Mouse (Mus musculus) embryonic facial prominence, embryonic 11.5 days (tissue): ENCODE measurements around the gene Il2rg. TPM values are rescaled to one million over a fixed set of nuclear protein-coding genes. Genes with fewer than 3 reads are reported as not detected.

Source experiments
- ATAC-seq: fragments of 200-750 bp; cut with Nextera tagmentation; replicated peaks from 2 replicates; pipeline ENCODE4 v1.8.0; 2017; ENCODE audit warnings: low read depth; ENCODE audit not compliant: insufficient number of reproducible peaks, low FRiP score, low TSS enrichment
- DNase-seq: peaks from one replicate; pipeline ENCODE4 v3.0.0-alpha.2; 2015; ENCODE audit warnings: low spot score
- H3K27ac ChIP-seq: fragments of 300-500 bp; sonication (generic); replicated peaks from 2 replicates; pipeline ENCODE4 v1.5.1; 2014; ENCODE audit warnings: mild to moderate bottlenecking, low read depth, low read length, control low read depth
- H3K27me3 ChIP-seq: fragments of 300-500 bp; sonication (generic); 2 replicates; pipeline ENCODE4 v1.6.1; 2014; ENCODE audit warnings: mild to moderate bottlenecking, low read length, moderate library complexity, mixed read lengths; ENCODE audit not compliant: control insufficient read depth, insufficient read depth
- H3K36me3 ChIP-seq: fragments of 300-500 bp; sonication (generic); replicated peaks from 2 replicates; pipeline ENCODE4 v1.6.1; 2014; ENCODE audit warnings: low read depth, mild to moderate bottlenecking, low read length, moderate library complexity, mixed read lengths; ENCODE audit not compliant: control insufficient read depth, insufficient read depth
- H3K4me1 ChIP-seq: fragments of 300-500 bp; sonication (generic); 2 replicates; pipeline ENCODE4 v1.6.1; 2014; ENCODE audit warnings: low read length, mixed read lengths; ENCODE audit not compliant: control insufficient read depth, insufficient read depth
- H3K4me2 ChIP-seq: fragments of 300-500 bp; sonication (generic); 2 replicates; pipeline ENCODE4 v1.6.1; 2014; ENCODE audit warnings: low read depth, mild to moderate bottlenecking, control low read depth, low read length, moderate library complexity
- H3K4me3 ChIP-seq: fragments of 300-500 bp; sonication (generic); 2 replicates; pipeline ENCODE4 v1.5.1; 2014; ENCODE audit warnings: low read depth, low read length, control low read depth
- H3K9ac ChIP-seq: fragments of 300-500 bp; sonication (generic); replicated peaks from 2 replicates; pipeline ENCODE4 v1.6.1; 2014; ENCODE audit warnings: mild to moderate bottlenecking, control low read depth, low read length
- H3K9me3 ChIP-seq: fragments of 300-500 bp; sonication (generic); replicated peaks from 2 replicates; pipeline ENCODE4 v1.6.1; 2016; ENCODE audit warnings: mild to moderate bottlenecking, low read length, inconsistent platforms, mixed read lengths; ENCODE audit not compliant: control insufficient read depth
- WGBS: fragments of 180-500 bp; shearing (Covaris S2); extraction: QIAGEN DNeasy Blood & Tissue Kit; methylation state at CpG from one replicate; pipeline ENCODE4 v1.1.7; 2014; 5-methylcytosine and 5-hydroxymethylcytosine counted together
- polyA plus RNA-seq: library from polyadenylated mRNA; unstranded; fragments of >200 nt; fragmentation: Nextera tagmentation; extraction: Ambion mirVana; gene quantifications from 2 replicates; pipeline ENCODE4 v1.2.1, GENCODE M21; 2014

Il2rg gene
- polyA plus RNA-seq, 1 experiment from 2014 or later, result 4.1 TPM

DNA sequence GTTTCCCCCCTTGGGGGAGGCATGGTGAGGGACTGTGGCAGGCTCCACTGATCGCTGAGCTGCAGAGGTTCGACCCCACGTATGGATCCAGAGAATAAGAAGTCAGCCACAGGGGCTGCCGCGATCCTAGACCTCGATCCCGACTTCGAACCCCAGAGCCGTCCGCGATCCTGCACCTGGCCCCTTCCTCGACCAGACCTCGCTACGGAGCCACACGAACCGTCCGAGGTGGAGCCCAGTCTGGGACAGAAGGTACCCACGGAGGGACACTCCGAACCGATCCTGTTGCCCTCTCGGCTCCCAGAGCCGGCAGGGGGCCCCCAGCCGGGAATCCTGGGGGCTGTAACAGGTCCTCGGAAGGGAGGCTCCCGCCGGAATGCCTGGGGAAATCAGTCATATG lies 13.3 kb downstream of the Il2rg start:
- 0 out of 2 replicates have a peak overlapping the region, but pooled peaks have one; percentile 20 for H3K27ac ChIP-seq

DNA sequence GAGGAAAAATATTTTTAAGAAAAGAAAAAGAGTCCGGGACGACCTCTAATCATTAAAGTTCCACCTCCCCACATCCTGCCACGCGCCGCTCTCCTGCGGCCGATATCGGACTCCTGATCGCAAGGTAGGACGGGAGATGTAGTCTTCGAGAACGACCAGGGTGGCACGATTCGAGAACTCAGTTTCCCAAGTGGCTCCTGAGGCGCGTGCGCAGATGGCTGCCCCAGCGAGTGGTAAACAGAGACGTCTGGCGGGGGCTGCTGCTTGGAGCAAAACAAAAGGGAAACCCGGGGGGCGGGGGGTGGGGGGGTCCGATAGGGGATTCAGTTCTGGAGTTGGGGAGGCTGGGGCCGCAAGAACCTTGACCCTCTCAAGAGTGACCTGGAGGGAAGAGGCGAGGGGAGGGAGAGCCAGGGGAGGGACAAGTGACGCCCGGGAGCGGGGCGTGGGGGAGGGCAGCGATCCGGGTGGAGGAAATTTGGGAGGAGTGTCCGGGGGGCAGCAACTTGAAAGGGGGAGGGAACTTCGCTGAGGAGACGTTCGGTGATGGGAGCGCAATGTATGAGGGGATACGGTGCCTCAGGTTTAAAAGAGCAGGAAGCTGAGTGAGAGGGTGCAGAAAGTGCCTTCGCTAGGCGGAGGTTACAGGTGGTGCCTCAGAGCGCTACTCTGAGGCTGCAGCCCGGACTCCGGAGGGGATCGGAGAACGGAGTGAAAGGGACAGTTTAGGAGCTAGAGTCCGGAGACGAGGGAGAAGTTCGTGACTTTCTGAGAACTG lies 13.9 kb downstream of the Il2rg start, which contains the start of gene Foxo4:
Gene Foxo4 (plus strand): TSS at position 577 of the 778 bp plus-strand sequence.
- no peaks in the 10 kb centered on the region for H3K4me1 ChIP-seq
- H3K27me3 ChIP-seq, result no peaks in the 10 kb centered on the region
- peak within 1 kb of the TSS; percentile 55 for H3K9ac ChIP-seq
- ATAC-seq (peak; percentile 94), DNase-seq (peak; percentile 93)
- no peaks in the 10 kb centered on the region for H3K36me3 ChIP-seq
- WGBS, result 19% methylated on average over 45 of the region's 47 CpGs
- peak within 1 kb of the TSS; percentile 52 for H3K4me3 ChIP-seq
- peak within 1 kb of the TSS; percentile 20 for H3K27ac ChIP-seq
- peak within 1 kb of the TSS; percentile 54 for H3K4me2 ChIP-seq
- H3K9me3 ChIP-seq, result no peaks in the 10 kb centered on the region

More for the DNA sequence above, 13.3 kb downstream of the Il2rg start:
- Histone ChIP-seq H3K4me1 (no peaks in the 10 kb centered on the region), H3K27me3 (no peaks in the 10 kb centered on the region), H3K9ac (peak overlapping the region; percentile 55), H3K4me2 (peak overlapping the region; percentile 54), H3K36me3 (no peaks in the 10 kb centered on the region), H3K9me3 (no peaks in the 10 kb centered on the region), H3K4me3 (peak overlapping the region; percentile 52)
- peak; percentile 40; the same call in 1 of the 2 replicates for ATAC-seq
- 11% methylated on average over 26 of the region's 26 CpGs for WGBS
- no peak for DNase-seq

- no peaks in the 10 kb centered on the region for H3K27me3 ChIP-seq
- no peak overlapping the region for H3K4me2 ChIP-seq
- no peaks in the 10 kb centered on the region for H3K36me3 ChIP-seq
- no peak for ATAC-seq
- no peak for DNase-seq
- no peaks in the 10 kb centered on the region for H3K4me1 ChIP-seq
- no peaks in the 10 kb centered on the region for H3K9me3 ChIP-seq
- no peak overlapping the region for H3K27ac ChIP-seq
- H3K4me3 ChIP-seq, result no peak overlapping the region
- 21% methylated on average over 1 of the region's 1 CpGs for WGBS
- H3K9ac ChIP-seq, result no peak overlapping the region
Observed at GRCm38 (mm10) chrX:101245011-101245410, 23.0 kb downstream of the Il2rg start.

- Histone ChIP-seq H3K27ac (no peak overlapping the region), H3K9me3 (no peaks in the 10 kb centered on the region), H3K4me2 (peak overlapping the region; percentile 33), H3K4me1 (no peaks in the 10 kb centered on the region), H3K9ac (no peak overlapping the region), H3K27me3 (peaks cover 2% of the 10 kb centered on the region; the same call in 1 of the 2 replicates), H3K36me3 (no peaks in the 10 kb centered on the region), H3K4me3 (peak overlapping the region; percentile 52)
- DNase-seq (no peak), ATAC-seq (no peak)
- WGBS, result 27% methylated on average over 7 of the region's 7 CpGs
Observed at GRCm38 (mm10) chrX:101222796-101223162, 45.3 kb downstream of the Il2rg start.

DNA sequence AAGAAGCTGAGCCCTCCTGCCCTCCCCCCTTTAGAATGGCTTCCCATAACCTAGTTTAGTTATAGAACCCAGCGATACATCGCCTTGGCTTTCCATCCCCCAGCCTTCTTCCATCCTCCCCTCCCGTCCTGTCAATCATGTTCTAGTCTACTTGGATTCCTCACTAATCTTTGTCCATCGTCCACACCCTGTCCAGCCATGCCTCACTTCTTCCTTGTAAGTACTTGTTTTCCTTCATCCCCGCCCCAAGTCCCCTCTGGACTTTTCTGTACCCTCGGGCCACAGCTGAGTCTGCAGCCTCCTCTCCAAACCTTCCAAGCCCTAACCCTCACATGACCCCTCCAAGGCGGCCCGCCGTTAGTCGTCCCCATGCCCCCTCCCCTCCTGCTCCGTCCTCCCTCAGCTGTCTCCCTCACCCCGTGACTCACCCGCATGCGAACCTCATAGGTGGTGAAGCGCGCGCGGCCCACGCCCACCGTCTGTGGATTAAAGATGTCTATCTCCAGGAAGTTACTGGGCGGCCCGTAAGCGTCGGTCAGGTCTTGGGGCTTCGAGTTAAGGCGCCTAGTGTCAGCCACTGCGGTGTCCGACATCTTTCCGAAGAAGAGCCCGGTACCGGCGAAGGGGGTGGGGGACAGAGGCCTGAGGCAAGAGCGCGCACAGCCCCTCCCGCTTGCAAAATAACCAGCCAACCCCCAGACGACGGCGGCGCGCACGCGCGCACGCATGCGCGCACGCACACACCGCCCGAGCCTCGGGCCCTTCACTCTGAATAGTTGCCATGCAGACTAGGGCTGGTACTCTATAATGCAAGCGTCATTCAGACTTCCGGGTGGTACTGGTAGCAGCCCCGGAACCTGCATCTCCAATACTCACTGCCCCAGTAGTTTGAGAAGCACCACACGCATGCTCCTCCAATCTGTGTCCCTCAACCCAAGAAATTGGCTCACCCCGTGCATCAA lies 45.9 kb downstream of the Il2rg start, which contains the start of gene Snx12:
Gene Snx12 (minus strand): TSS at position 730 of the 962 bp plus-strand sequence.
- 16% methylated on average over 49 of the region's 55 CpGs for WGBS
- Histone ChIP-seq H3K9ac (peak within 1 kb of the TSS; percentile 59), H3K4me2 (peak within 1 kb of the TSS; percentile 43), H3K27me3 (peaks cover 2% of the 10 kb centered on the region; the same call in 1 of the 2 replicates), H3K4me3 (peak within 1 kb of the TSS; percentile 52), H3K27ac (0 out of 2 replicates have a peak within 1 kb of the TSS, but pooled peaks have one; percentile 56), H3K4me1 (no peaks in the 10 kb centered on the region), H3K36me3 (no peaks in the 10 kb centered on the region), H3K9me3 (no peaks in the 10 kb centered on the region)
- DNase-seq (peak; percentile 89), ATAC-seq (peak; percentile 97)

Other genes with a start within 250 kb of the Il2rg start
- gene Tex11, start 208.6 kb downstream of the Il2rg start, polyA plus RNA-seq, result not detected in 2 replicates
- 0.64 and 0.84 TPM in 2 replicates for gene Slc7a3, start 182.2 kb downstream of the Il2rg start, polyA plus RNA-seq
- gene Snx12, start 45.7 kb downstream of the Il2rg start, polyA plus RNA-seq, result 66.2 and 67.9 TPM in 2 replicates
- 4.3 and 4.6 TPM in 2 replicates for gene Foxo4, start 13.7 kb downstream of the Il2rg start, polyA plus RNA-seq
- gene Gm614, start 4.3 kb downstream of the Il2rg start, polyA plus RNA-seq, result not detected in 2 replicates
- gene Gm20489, start 768 bp upstream of the Il2rg start, polyA plus RNA-seq, result not detected in 2 replicates
- 27.8 and 32.3 TPM in 2 replicates for gene Med12, start 5.8 kb upstream of the Il2rg start, polyA plus RNA-seq
- gene Nlgn3, start 30.9 kb upstream of the Il2rg start, polyA plus RNA-seq, result 14.2 and 15.6 TPM in 2 replicates
- gene Gjb1, start 108.1 kb upstream of the Il2rg start, polyA plus RNA-seq, result 0.18 and 0.40 TPM in 2 replicates
- 25.2 and 26.2 TPM in 2 replicates for gene Zmym3, start 152.6 kb upstream of the Il2rg start, polyA plus RNA-seq
- 682 and 720 TPM in 2 replicates for gene Nono, start 161.1 kb upstream of the Il2rg start, polyA plus RNA-seq
- gene Itgb1bp2, start 180.8 kb upstream of the Il2rg start, polyA plus RNA-seq, result 1.3 and 2.5 TPM in 2 replicates